Mouse (Mus musculus): ENCODE results near the gene Ngfr.

DNA sequence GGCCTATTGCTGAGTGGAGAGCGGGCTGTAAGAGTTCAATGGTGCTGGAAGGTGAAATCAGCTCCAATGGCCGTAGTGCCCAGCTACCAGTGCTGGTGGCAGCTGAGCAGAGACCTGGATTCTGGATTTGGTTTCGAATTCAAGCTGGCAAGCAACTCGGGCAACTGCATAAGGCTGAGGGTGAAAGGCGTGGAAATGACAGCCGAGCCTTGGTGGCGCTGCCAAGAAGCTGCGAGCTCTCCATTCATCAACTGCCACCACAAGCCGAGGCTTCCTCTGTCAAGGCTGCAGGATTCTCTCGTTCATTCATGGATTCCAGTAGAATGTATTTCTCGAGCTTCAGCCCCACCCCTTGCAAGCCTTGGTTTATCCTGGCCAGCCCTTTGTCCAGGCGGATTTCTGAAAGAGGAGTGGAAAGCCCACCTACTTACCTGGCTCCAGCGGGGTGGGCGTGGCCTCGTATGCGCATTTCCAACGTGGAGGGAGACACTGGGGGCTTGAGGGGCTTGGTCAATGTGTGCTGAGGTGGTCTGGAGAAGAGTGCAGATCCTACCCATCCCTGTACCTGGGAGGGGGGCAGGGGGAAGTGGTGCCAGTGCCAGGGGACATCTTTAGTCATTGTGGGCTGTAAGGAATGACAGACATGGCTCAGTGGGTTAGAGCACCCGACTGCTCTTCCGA is 30.4 kb upstream of the Ngfr start:
- TF ChIP-seq CTCF (IDR thresholded peaks at IDR 0.05; ENCODE audit: low read depth, low read length) (no peak), POLR2AphosphoS5 (IDR thresholded peaks at IDR 0.05; ENCODE audit: insufficient replicate concordance, low read depth, low read length) (no peak)
